Mouse (Mus musculus) stomach, embryonic 15.5 days (tissue): ENCODE measurements around the gene Polr2g. TPM values are rescaled to one million over a fixed set of nuclear protein-coding genes. Genes with fewer than 3 reads are reported as not detected.
"Not testable (repeated sequence)": the region's sequence is repeated elsewhere in the genome, so short reads cannot be mapped to it uniquely, and the experiment has no call there.

Experiments
- ATAC-seq: fragments of 200-750 bp; cut with Nextera tagmentation; 2 replicates; pipeline ENCODE4 v1.8.0; 2017; ENCODE audit warnings: low read depth, moderate number of reproducible peaks, moderate TSS enrichment; ENCODE audit not compliant: insufficient read depth, low FRiP score
- H3K27ac ChIP-seq: fragments of 300-500 bp; sonication (generic); 2 replicates; pipeline ENCODE4 v1.5.1; 2015; ENCODE audit warnings: mild to moderate bottlenecking, inconsistent platforms
- H3K27me3 ChIP-seq: fragments of 300-500 bp; sonication (generic); replicated peaks from 2 replicates; pipeline ENCODE4 v1.6.1; 2015; ENCODE audit warnings: inconsistent platforms
- H3K36me3 ChIP-seq: fragments of 300-500 bp; sonication (generic); 2 replicates; pipeline ENCODE4 v1.6.1; 2015; ENCODE audit warnings: inconsistent platforms
- H3K4me1 ChIP-seq: fragments of 300-500 bp; sonication (generic); 2 replicates; pipeline ENCODE4 v1.6.1; 2015; ENCODE audit warnings: inconsistent platforms
- H3K4me2 ChIP-seq: fragments of 300-500 bp; sonication (generic); 2 replicates; pipeline ENCODE4 v1.6.1; 2015; ENCODE audit warnings: mild to moderate bottlenecking, inconsistent platforms
- H3K4me3 ChIP-seq: fragments of 300-500 bp; sonication (generic); replicated peaks from 2 replicates; pipeline ENCODE4 v1.5.1; 2015; ENCODE audit warnings: inconsistent platforms
- H3K9ac ChIP-seq: fragments of 300-500 bp; sonication (generic); 2 replicates; pipeline ENCODE4 v1.6.1; 2015; ENCODE audit warnings: inconsistent platforms
- H3K9me3 ChIP-seq: fragments of 300-500 bp; sonication (generic); 2 replicates; pipeline ENCODE4 v1.6.1; 2016; ENCODE audit warnings: inconsistent platforms
- WGBS: fragments of 180-500 bp; shearing (Covaris S2); methylation state at CpG from one replicate; pipeline ENCODE4 v1.1.7; 2015; 5-methylcytosine and 5-hydroxymethylcytosine counted together
- polyA plus RNA-seq: library from polyadenylated mRNA; unstranded; fragments of >200 nt; fragmentation: Nextera tagmentation; extraction: Ambion mirVana; gene quantifications from 2 replicates; pipeline ENCODE4 v1.2.1, GENCODE M21; 2015

The Polr2g gene
- polyA plus RNA-seq, result 136 and 137 TPM in 2 replicates

DNA sequence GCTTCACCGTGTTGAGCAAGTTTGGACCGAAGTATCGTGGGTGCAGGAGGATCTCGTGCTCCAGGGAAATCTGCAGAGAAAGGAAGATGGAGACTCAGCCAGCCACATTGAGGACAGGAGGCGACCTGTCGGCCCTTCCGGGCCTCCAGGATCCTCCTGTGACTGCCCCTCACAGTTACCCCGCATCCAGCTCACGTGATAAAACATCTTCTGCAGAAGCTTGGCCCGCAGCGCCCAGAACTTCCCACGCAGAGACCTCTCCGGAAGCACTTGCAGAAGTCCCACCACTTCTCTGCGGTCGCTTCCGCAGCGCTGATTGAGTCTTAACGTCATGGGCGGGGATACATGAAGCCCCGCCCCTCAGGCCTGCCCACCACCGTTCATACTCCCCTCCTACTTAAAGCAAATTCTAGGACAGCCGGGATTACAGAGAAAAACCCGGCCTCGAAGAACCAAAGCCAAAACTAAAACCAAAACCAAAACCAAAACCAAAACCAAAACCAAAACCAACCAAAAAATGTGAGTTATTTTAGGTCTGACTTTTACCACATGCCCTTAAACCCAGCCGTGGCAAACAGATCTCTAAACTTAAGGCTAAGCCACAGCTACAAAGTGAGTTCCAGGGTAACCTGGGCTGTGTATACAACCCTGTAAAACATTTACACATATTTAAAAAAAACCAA lies at the start of gene Polr2g:
Polr2g (minus strand) TSS at position 314 of the 683 bp plus-strand sequence.
- no peaks in the 10 kb centered on the region for H3K9me3 ChIP-seq
- peaks cover 17% of the 10 kb centered on the region for H3K36me3 ChIP-seq
- 1% methylated on average over 25 of the region's 25 CpGs for WGBS
- peak; percentile 79 for ATAC-seq
- H3K9ac ChIP-seq, result peak within 1 kb of the TSS; percentile 73
- peaks cover 15% of the 10 kb centered on the region for H3K4me1 ChIP-seq
- H3K4me2 ChIP-seq, result peak within 1 kb of the TSS; percentile 66
- H3K27me3 ChIP-seq, result no peaks in the 10 kb centered on the region
- H3K27ac ChIP-seq, result peak within 1 kb of the TSS; percentile 72; the same call in 1 of the 2 replicates
- peak within 1 kb of the TSS; percentile 72 for H3K4me3 ChIP-seq

DNA sequence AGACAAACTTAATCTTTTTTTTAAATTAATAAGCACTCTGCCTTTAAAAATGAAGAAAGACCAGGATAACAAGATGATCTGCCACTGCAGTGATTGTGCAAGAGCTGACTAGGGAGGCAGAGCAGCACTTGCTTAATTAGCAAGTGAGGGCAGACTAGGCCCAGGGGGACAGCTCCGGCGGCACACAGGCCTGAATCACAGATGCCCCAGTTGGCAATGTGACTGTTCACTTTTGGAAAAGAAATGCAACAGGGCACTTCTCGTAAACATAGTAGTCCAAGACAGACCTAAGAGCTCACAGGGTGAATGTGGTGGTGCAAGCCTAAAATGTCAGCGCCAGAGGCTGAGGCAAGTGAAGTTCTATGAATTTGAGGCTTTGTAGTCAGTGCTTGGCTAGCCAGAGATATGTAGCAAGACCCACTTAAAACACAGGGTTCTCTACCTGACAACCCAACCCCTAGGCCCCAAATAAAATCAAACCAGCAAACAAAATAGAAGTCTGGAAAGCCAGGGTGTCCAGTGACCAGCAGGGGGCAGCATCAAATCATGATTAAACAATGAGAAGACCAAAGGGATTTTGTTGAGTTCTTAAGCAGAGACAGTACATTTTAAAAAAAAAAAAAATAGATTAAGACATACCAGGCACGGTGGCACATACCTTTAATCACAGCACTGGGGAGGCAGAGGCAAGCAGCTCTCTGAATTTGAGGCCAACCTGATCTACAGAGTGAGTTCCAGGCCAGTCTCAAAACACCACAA lies 46.2 kb upstream of the Polr2g start:
- H3K36me3 ChIP-seq, result peaks cover 12% of the 10 kb centered on the region
- no peak overlapping the region for H3K4me2 ChIP-seq
- H3K27ac ChIP-seq, result no peak overlapping the region
- 64% methylated on average over 5 of the region's 5 CpGs for WGBS
- peaks cover 14% of the 10 kb centered on the region for H3K4me1 ChIP-seq
- no peaks in the 10 kb centered on the region for H3K9me3 ChIP-seq
- no peak overlapping the region for H3K4me3 ChIP-seq
- H3K27me3 ChIP-seq, result no peaks in the 10 kb centered on the region
- H3K9ac ChIP-seq, result no peak overlapping the region
- no peak for ATAC-seq

DNA sequence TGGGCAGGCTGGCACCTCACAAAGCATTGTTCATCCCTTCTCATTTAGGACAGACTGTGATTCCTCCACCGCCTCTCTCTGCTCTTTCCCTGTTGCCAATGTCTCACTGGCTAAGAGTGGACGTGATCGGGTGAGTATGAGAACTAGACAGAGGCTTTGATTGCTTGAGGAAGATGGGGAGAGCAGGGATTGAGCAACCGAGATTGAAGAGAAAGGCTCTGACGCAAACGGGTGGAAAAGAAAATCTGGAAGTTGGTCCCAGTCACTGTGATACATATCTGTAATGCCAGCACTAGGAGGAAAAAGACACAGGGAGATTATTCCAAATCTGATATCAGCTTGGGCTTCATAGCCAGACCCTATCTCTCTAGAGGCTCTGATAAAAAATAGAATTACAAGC lies 44.6 kb upstream of the Polr2g start:
- Histone ChIP-seq H3K4me2 (no peak overlapping the region), H3K4me3 (no peak overlapping the region), H3K27ac (no peak overlapping the region), H3K36me3 (peaks cover 12% of the 10 kb centered on the region), H3K4me1 (peaks cover 20% of the 10 kb centered on the region), H3K9me3 (no peaks in the 10 kb centered on the region), H3K9ac (no peak overlapping the region), H3K27me3 (no peaks in the 10 kb centered on the region)
- ATAC-seq, result no peak
- 87% methylated on average over 6 of the region's 6 CpGs for WGBS

DNA sequence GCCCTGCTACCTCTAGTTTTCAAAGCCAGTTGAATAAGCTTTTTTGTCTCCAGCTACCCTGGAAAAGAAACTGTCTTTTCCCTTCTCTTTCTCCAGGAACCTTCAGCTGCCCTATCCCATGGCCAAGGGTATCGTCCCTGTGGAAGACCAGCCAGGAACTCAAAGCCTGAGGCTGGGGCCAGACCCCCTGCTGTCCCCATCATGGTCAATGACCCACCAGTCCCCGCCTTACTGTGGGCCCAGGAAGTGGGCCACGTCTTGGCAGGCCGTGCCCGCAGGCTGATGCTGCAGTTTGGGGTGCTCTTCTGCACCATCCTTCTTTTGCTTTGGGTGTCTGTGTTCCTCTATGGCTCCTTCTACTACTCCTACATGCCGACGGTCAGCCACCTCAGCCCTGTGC lies 42.6 kb upstream of the Polr2g start:
- peak overlapping the region; percentile 75 for H3K4me2 ChIP-seq
- peaks cover 20% of the 10 kb centered on the region for H3K4me1 ChIP-seq
- H3K9ac ChIP-seq, result 0 out of 2 replicates have a peak overlapping the region, but pooled peaks have one; percentile 30
- H3K4me3 ChIP-seq, result peak overlapping the region; percentile 49
- no peak for ATAC-seq
- no peaks in the 10 kb centered on the region for H3K27me3 ChIP-seq
- peaks cover 4% of the 10 kb centered on the region for H3K36me3 ChIP-seq
- WGBS, result 92% methylated on average over 7 of the region's 7 CpGs
- no peaks in the 10 kb centered on the region for H3K9me3 ChIP-seq
- H3K27ac ChIP-seq, result no peak overlapping the region

DNA sequence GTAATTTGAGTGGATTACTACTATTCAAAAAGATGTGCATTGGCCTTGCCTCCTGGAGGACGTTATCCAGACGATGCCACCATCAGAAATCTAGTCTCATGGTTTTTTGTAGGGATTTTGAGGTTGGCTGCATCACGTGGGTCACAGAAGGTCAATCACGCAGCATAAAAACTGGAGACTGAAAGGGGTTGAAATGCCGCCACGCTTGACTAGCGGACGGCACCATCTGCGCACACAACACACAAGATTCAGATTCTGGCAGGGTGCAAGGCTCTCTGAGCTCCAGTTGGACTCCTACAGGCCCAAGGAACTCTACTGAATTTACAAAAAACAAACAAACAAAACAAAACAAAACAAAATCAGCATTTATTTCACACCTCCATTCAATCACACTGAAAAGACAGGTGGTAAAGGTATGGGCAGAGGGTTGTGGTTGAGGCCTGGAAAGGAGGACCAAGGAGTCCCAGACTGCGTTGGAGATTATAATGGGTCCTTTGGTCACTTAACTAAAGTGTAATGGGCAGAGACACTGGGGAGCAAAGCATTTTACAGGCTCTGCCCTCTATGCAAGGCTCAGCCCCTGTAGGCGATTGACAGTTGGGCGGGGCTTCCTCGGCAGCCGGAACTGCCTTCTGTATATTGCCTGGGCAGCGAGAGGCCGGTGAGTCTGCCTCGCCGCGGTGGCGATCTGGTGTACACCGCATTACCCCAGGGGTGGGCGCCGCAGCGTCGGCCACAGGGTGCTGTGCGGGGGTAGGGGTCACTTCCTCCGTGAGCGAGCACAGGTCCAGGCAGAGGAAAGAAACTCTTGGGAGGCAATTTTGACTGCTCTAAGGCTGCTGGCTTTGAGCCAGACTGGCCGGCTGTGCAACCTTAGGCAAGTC lies 41.8 kb upstream of the Polr2g start:
- no peaks in the 10 kb centered on the region for H3K9me3 ChIP-seq
- H3K9ac ChIP-seq, result peak overlapping the region; percentile 30; the same call in 1 of the 2 replicates
- peak overlapping the region; percentile 75 for H3K4me2 ChIP-seq
- H3K27me3 ChIP-seq, result no peaks in the 10 kb centered on the region
- ATAC-seq, result peak; percentile 70
- H3K4me3 ChIP-seq, result peak overlapping the region; percentile 49
- WGBS, result 26% methylated on average over 29 of the region's 29 CpGs
- no peak overlapping the region for H3K27ac ChIP-seq
- H3K36me3 ChIP-seq, result no peaks in the 10 kb centered on the region; the same call in 1 of the 2 replicates
- peaks cover 20% of the 10 kb centered on the region for H3K4me1 ChIP-seq

DNA sequence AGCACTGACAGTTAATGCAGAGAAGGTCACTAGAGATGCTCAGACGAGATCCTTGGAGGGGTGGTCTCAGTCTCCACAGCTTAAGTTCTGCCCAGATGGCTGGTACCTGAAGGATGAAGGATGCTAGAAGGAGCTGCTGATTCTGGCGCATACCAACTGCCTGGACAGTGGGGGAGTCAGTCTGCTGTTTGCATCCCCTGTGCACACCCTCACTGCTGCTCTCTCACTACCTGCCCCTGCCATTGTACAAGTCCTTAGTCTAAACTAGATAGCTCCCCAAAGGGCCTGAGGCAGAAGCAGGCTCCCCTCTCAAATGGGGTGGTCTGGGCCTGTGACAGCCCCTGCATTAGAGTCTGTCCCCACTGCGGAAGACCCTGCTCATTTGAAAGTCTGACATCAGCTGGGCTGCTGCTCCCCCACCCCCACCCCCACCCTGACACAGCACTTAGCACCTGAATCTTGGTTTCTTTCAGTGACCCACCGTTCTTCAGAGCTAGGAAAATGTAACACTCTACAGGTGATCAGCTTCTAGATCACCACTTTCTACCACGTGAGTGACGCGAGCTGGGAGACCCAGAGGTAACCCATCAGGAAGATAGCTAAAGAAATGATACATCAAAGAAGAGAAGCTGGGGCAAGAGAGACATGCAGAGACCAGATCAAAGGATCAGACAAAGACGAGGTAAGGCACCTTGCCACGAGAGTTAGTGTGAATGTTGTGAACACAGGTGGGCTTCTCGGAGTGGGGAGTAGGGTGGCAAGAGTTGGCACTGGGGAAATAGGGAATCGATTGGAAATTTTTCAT lies 40.9 kb upstream of the Polr2g start, which contains the start of gene Gng3:
Gng3 (minus strand) TSS at position 92 of the 805 bp plus-strand sequence.
- Histone ChIP-seq H3K4me2 (peak within 1 kb of the TSS; percentile 92), H3K4me3 (peak within 1 kb of the TSS; percentile 61), H3K4me1 (peaks cover 20% of the 10 kb centered on the region), H3K9me3 (no peaks in the 10 kb centered on the region), H3K9ac (no peak within 1 kb of the TSS), H3K27ac (peak within 1 kb of the TSS; percentile 98; the same call in 1 of the 2 replicates), H3K36me3 (peaks cover 7% of the 10 kb centered on the region), H3K27me3 (no peaks in the 10 kb centered on the region)
- 69% methylated on average over 11 of the region's 11 CpGs for WGBS
- ATAC-seq, result 0 out of 2 replicates have a peak, but pooled peaks have one; percentile 2

DNA sequence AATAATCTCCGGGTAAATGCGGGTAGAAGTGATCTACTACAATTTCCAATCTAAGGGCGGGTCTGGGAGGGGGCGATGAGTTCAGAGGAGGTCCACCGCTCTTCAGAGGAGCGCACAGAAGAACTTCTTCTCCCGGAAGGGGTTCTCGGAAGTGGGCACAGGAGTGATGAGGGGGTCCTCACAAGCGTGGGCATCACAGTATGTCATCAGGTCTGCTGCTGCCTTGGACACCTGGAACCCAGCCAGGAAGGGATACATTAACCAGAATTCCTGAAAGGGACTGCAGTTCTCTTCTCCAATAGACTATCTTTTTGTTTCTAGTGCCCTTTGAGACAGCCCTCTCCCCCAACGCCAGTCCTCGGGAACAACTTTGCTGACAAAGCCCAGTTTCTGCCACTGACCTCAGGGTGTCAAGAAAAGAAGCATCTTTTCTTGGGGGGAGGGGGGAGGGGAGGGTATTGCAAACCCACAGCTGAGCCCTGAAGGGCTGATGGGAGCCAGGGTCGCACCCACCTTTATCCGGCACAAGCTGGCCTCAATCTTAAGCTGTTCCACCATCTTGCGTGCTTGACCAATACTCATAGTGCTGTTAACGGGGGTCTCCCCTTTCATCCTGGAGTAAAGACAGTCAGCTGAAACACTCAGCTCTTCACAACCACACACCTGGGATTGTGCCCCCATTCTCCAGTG lies 39.8 kb upstream of the Polr2g start:
- H3K4me3 ChIP-seq, result peak overlapping the region; percentile 61
- peaks cover 20% of the 10 kb centered on the region for H3K4me1 ChIP-seq
- peak overlapping the region; percentile 92 for H3K4me2 ChIP-seq
- peak overlapping the region; percentile 67; the same call in 1 of the 2 replicates for H3K9ac ChIP-seq
- 18% methylated on average over 15 of the region's 15 CpGs for whole genome bisulfite sequencing
- H3K27me3 ChIP-seq, result no peaks in the 10 kb centered on the region
- peak overlapping the region; percentile 98 for H3K27ac ChIP-seq
- no peaks in the 10 kb centered on the region for H3K9me3 ChIP-seq
- H3K36me3 ChIP-seq, result peaks cover 13% of the 10 kb centered on the region
- ATAC-seq, result 0 out of 2 replicates have a peak, but pooled peaks have one; percentile 1

DNA sequence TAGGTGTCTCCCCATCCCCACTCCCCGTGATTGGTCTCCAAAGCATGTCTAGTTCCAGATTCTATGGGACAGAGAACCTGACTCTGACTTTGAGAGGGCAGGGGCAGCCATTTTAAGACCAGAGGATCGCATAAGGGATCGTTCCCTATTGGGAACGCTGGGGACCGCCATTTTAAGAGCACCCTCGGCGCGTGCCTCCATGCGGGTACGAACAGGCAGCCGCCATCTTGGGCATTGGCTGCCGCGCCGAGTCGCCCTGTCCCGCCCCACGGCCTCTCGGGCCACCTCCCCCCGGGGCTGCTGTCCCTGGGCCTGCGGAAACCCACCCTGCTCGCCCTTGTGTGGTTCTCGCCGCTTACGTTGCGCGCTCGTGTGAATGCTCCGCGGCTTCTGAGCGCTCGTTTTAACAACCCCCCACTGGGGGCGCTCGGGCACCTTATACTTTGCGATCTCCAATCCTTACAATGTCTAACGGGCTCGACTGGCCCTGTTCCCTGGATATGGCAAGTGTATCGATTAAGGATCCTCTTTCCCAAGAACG lies 38.9 kb upstream of the Polr2g start, which contains the start of gene Bscl2:
Bscl2 (plus strand) TSS at position 217 of the 541 bp plus-strand sequence.
- H3K4me1 ChIP-seq, result peaks cover 20% of the 10 kb centered on the region
- ATAC-seq, result peak; percentile 69
- peak within 1 kb of the TSS; percentile 98 for H3K27ac ChIP-seq
- no peaks in the 10 kb centered on the region for H3K9me3 ChIP-seq
- peak within 1 kb of the TSS; percentile 61 for H3K4me3 ChIP-seq
- 1% methylated on average over 38 of the region's 38 CpGs for WGBS
- H3K27me3 ChIP-seq, result no peaks in the 10 kb centered on the region
- H3K9ac ChIP-seq, result peak within 1 kb of the TSS; percentile 67; the same call in 1 of the 2 replicates
- peaks cover 22% of the 10 kb centered on the region for H3K36me3 ChIP-seq
- H3K4me2 ChIP-seq, result peak within 1 kb of the TSS; percentile 92

DNA sequence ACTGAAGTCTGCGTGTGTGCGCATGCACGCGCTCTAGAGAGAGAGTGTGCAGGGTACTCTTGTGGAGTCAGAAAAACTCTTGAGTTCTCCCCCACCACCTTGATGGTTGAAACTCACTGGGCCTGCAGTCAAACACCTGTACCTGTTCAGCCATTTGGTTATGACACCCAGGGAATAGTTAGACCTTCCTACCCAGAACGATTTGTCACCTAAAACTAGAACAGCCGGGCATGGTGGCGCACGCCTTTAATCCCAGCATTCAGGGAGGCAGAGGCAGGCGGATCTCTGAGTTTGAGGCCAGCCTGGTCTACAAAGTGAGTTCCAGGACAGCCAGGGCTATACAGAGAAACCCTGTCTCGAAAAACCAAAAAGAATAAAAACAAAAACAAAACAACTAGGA lies 38.0 kb upstream of the Polr2g start:
- not testable (repeated sequence) for H3K4me2 ChIP-seq, H3K4me3 ChIP-seq, H3K27me3 ChIP-seq, H3K9ac ChIP-seq, ATAC-seq, H3K9me3 ChIP-seq
- WGBS, result 96% methylated on average over 10 of the region's 10 CpGs
- Histone ChIP-seq H3K27ac (0 out of 2 replicates have a peak overlapping the region, but pooled peaks have one; percentile 98), H3K4me1 (peaks cover 20% of the 10 kb centered on the region), H3K36me3 (peaks cover 30% of the 10 kb centered on the region)

DNA sequence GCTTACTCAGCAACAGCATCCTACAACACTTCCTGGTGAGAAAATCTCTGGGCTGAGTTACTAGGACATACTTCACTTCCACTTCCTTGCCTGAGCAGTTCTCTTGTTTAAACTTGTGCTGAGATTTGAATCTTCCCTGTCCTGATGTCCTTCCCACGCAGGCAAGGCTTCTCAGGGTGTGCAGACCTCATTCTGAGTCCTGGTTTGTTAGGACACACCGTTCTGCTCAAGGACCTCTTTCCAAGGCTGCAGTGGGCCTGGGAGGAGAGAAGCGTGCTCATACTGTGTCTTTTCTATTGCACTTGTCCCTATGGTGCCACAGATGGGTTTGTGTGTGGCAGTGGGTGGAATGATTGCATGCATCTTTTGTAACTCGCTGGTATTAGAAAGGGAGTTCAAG lies 34.6 kb upstream of the Polr2g start:
- Histone ChIP-seq H3K4me2 (no peak overlapping the region), H3K36me3 (peaks cover 62% of the 10 kb centered on the region), H3K9ac (no peak overlapping the region), H3K4me1 (no peaks in the 10 kb centered on the region; the same call in 1 of the 2 replicates), H3K27ac (no peak overlapping the region), H3K9me3 (no peaks in the 10 kb centered on the region), H3K4me3 (no peak overlapping the region), H3K27me3 (no peaks in the 10 kb centered on the region)
- ATAC-seq, result no peak
- WGBS, result 89% methylated on average over 4 of the region's 4 CpGs
